Mouse (Mus musculus): ENCODE results near the gene Tmc8.

The Tmc8 gene

DNA sequence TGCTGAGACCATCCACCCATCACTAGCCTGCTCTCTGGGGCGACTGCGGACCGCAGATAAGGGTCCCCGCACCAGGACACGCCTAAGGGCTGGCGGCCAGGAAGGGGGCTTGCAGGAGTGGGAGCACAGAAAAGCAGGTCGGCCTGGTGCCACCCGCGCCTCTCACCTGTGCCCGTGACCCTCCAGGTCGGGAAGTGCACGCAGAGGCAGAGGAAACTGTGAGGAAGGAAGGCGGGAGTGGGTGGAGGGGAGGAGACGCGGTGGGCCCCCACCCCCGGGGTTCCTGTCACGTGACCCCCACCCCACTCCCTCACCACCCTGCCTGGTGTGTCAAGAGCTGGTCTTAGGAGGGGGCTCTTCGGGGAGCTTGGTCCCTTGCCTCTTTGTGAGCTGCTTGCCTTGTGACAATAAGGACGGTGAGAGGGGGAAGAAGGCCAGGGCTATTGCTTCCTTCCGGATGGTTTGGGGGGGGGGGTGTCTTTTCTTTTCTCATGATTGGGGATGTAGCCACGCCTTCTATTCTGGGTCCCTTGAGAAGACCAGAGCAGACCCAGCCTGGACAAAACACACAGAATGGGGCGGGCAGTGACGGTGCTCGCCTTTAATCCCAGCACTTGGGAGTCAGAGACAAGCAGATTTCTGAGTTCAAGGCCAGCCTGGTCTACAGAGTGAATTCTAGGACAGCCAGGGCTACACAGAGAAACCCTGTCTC, at the start of gene Tmc8, which contains the start of gene Tmc6:
TSS of gene Tmc8 (plus strand) at position 84 of the 712 bp plus-strand sequence.
TSS of gene Tmc6 (minus strand) at position 206 of the 712 bp plus-strand sequence.
- no peak for DNase-seq (ENCODE audit: low spot score in 2 of 2)

DNA sequence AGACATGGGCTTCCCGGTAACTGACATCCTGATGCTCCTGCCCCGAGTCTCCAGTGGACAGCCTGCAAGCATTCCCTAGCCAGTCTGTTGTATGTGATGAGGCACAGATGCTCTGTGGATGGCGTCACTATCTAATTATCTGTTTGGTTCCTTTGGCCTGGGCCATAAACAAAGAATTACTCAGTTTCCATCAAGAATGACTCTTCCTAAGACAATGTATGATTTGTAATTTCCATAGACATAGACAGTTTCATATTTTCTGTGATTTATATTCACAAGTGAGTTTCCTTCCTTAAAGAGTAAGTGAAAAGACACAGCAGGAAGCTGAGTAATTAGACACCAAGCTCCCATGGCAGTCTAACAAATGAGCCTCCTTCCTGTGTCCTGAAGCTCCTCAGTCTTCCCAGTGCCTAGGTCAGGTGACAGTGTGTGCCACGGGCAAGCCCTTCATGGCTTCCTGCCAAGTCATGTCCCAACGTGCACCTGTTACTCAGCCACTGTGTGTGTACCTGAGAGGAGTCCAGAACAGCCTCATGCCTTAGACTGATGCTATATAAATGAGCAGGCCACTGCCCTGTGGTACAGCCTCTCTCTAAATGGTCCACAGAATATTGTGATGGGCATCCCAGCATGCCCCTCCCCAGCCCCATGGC, 45.7 kb upstream of the Tmc8 start:
- DNase-seq (ENCODE audit: low spot score in 2 of 2) = no peak

DNA sequence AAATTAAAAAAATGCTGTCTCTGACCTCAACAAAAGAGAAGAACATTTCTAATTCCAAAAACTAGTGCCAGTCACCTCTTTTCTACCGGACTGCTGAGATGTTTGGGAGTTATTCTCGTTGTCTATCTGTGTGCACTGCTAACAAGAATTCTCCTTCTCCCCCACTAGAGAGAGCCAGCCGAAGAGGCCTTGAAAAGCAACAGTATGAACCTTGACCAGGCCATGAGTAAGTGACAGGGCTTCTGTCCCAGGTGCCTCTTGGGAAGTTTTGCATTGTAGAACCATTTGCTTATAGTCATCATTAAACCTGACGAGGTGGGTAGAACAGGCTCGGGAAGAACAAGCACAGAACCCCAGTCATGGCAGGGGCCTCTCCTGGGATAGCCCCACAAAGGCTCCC, 43.8 kb upstream of the Tmc8 start:
- DNase-seq (ENCODE audit: low spot score in 2 of 2) = no peak

DNA sequence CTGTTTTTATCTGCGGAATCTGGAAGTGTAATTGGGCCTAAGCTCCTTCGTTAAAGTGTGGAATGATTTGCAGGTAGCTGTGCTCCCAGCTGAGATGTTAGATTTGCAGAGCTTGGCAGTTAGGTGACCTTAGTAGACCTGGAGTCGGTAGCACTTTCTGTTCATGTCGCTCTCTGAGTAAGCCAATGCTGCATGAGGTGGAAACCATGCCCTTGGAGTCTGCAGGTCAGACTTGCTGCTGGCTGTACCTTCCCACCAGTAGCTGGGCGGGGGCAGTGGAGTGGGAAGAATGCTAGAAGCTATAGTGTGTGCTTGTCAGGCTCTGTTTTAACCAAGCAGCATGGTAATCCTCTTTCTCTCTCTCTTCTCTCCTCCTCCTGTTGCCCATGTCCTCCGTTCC, 40.7 kb upstream of the Tmc8 start:
- no peak for DNase-seq (ENCODE audit: low spot score in 2 of 2)

DNA sequence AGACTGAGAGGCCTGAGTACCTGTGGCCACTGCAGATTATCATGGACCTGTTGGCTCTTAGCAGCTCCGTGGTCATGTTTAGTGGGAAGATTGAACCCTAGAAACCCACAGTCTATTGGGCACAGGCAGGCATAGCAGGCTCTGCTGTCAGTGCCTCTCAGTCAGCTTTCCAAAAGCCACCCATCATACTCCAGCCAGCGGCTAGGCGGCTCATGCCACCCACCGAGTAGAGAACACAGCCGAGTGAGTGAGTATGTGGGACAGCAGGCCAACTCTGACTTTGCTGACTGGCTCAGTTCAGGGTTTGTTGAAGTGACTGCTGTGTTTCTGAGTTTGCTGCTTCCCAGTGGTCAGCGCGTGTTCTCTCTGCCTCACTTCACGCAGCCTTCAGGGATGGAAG, 39.6 kb upstream of the Tmc8 start:
- no peak for DNase-seq (ENCODE audit: low spot score in 2 of 2)

DNA sequence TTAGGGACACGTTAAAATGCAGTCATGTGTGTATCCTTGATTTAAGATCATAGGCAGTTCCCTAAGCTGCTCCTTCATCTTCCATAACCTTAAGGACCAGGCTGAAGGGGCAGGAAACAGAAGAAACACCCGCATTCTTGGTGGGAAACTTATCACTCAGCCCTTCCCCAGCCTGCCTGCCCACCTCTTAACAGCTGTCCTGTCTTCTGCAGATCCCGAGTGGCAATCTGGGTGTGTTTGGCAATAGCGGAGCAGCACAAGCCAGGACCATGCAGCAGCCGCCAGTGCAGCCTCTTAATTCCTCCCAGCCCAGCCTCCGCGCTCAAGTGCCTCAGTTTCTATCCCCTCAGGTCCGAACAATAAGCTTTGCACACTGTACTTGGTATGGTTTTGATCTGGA, 39.2 kb upstream of the Tmc8 start:
- DNase-seq (ENCODE audit: low spot score in 2 of 2) = no peak

DNA sequence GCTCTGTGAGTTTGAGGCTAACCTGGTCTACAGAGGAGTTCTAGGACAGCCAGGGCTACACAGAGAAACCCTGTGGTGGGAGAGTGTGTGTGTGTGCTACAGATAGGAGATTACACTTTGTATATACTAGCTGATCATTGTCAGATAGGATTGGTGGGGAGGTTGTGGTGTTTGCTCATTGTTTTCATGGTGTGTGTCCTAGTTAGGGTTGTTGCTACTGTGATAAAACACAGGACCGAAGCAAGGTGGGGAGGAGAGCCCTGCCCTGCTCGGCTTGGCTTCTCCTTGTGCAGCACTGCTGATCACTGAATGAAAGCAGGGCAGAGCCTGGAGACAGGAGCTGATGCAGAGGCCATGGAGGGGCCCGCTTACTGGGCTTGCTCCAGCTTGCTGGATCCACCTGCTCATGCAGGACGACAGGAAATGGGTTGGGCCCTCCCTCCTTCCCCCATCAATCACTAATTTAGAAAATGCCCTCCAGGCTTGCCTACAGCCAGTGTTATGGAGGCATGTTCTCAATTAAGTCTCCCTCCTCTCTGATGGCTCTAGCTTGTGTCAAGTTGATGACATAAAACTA, 38.3 kb upstream of the Tmc8 start:
- DNase-seq (ENCODE audit: low spot score in 2 of 2) = no peak

DNA sequence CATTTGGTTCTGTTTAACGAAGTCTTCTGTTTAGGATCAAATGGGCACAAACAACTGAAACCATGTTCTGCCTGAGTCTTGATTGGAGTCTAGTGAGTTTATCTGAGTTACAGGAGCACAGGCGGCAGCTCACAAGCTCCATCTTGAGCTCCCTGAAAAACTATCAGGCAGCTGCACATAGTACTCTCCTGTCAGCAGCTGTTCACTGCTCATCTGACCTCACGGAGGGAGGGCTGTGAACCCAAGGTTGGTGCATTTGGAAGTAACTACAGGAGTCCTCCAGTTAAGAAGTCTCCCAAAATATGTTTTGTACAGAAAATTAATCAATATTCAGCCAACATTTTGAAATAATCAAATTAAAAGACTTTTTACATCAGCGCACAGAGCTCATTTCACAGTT, 33.2 kb upstream of the Tmc8 start:
- DNase-seq (ENCODE audit: low spot score in 2 of 2) = no peak

DNA sequence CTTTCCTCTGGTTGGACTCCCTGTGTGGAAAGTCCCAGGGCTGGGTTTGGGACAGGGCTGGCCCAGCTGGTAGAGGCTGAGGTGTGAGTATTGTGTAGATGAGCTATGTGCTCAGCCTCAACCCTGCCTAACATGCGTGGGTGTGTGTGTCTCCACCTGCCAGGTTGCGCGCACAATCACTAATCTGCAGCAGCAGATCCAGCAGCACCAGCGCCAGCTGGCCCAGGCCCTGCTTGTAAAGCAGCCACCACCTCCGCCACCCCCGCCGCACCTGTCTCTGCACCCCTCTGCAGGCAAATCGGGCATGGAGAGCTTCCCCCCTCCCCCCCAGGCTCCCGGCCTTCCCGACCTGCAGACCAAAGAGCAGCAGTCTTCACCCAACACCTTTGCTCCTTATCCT, 32.5 kb upstream of the Tmc8 start:
- no peak for DNase-seq (ENCODE audit: low spot score in 2 of 2)

DNA sequence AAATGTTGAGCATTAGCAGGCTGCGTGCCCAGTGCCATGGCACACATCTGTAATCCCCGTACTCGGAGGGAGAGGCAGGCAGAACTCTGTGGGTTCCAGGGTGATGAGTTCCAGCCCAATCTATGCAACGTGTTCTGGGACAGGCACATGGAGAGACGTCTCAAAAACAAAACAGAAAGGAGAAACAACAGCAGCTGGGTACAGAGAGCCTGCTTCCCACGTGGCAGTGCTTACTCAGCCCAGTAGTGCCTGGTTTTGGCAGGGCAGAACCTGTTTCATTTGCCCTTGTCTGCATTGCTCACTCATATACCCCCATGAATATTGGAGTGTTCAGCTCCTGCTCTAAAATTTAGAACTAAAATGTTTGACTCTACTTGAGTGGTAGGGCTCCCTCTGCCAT, 30.3 kb upstream of the Tmc8 start:
- no peak for DNase-seq (ENCODE audit: low spot score in 2 of 2)

DNA sequence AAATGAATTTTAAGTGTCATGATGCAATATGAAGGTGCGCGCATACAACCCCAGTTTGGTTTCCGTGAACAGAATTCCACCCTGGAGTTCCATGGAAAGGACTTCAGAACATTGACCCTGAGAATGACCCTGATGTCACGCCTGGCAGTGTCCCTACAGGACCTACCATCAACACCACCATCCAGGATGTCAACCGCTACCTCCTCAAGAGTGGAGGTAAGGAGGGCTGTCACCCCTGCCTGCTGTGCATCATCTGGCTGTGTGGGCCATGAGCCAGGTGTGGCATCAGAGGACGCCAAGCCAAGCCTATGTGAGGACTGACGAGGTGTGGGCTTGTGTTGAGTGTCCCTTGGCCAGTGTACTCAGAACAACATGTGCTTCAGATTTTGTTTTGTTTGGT, 26.0 kb upstream of the Tmc8 start:
- DNase-seq (ENCODE audit: low spot score in 2 of 2) = no peak

DNA sequence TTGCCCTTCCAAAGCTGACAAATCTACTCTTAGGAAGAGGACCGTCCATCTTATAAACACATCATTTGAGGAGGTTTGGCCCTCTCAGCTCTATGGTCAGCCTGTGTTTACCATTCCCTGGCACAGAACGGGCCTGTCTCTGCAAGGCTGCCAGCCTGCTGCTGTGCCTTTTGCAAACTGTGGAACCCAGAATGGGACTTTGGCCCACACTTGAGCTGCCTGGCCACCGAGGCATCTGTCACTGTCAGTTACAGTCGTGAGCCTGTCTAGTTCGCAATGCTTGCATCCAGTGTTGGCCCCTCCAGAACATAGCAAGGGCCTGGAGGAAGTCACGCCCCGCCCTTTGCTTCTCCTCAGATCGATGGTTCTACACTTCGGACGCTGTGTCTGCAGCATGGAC, 22.6 kb upstream of the Tmc8 start:
- no peak for DNase-seq (ENCODE audit: low spot score in 2 of 2)

DNA sequence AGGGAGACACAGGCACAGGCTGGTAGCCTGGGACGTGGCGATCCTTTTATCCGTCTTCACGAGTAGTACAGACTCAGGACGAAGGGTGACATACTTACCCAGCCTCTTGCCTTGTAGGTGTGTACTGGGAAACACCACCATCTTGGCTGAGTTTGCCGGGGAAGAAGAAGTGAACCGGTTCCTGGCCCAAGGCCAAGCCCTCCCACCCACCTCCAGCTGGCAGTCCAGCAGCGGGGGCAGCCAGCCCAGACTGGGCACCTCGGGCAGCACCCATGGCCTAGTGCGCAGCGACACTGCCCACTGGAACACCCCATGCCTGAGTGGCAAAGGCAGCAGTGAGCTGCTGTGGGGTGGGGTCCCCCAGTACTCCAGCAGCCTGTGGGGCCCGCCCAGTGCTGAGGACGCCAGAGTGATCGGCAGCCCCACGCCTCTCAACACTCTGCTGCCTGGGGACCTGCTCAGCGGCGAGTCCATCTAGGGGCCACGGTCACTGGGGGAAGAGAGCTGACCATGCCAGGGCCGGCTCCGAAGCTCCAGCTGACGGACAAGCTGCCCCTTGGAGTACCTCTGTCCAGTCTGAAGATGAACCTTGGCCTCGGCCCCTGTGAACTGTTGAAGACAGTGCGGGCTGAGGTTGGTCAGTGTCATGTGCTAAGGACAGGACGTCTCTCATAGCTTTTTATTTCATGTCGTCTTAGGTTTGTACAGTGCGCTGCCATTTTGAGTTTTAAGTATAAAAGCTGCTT, 21.3 kb upstream of the Tmc8 start:
- DNase-seq (ENCODE audit: low spot score in 2 of 2) = no peak

DNA sequence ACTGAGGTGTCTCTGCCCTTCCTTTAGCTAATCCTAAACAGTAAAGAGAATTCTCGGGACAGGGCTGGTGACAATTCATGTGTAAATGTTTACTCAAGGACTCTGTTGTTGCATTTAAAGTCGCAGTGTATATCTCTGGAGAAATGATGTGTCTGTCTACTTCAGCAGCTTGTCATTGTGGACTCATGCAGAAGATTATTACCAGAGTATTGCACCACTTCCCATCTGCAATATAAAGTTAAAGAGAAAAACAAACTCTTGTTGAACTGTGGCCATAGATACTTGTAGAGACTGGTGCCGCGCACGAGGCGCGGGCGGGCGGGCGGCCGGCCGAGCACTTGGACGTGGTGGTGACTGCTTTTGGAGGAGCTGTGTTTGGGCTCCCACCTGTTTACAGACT, 20.1 kb upstream of the Tmc8 start:
- DNase-seq (ENCODE audit: low spot score in 2 of 2) = no peak

DNA sequence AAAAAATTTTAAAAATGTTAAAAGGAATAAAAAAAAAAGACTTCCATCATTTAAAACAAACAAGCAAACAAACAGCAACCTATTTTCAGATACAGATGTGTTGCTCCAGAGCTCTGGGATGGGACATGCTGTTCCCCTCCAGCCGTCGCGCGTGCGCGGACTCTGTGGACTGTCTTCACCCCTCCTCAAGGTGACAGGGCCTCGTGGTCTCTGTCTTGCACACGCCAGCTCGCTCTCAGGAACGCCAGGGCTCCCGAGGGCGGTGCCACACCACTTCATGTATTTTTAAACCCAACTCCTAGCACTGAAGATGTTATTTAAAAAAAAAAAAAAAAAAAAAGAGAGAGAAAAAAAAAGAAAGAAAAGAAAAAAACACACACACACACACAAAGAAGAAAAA, 19.6 kb upstream of the Tmc8 start:
- no peak for DNase-seq (ENCODE audit: low spot score in 2 of 2)

DNA sequence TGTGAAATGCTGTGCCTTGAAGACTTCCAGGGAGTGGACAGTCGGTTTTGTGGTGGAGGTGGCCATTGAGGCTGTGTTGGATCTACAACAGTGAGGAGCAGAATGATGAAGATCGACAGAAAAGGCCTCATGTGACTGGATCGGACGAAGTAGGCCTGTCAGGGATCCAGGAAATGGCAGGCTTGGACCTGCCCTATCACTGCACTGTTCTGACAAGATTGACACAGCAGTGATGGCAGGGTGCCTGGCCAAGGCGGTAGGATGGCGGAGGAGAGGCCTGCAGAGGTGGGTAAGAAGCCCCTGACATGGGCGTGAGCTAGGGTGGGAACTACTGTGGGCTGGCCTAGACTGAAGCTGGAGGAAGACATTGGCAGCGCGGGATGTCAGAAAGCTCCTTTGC, 17.6 kb upstream of the Tmc8 start:
- no peak for DNase-seq (ENCODE audit: low spot score in 2 of 2)

DNA sequence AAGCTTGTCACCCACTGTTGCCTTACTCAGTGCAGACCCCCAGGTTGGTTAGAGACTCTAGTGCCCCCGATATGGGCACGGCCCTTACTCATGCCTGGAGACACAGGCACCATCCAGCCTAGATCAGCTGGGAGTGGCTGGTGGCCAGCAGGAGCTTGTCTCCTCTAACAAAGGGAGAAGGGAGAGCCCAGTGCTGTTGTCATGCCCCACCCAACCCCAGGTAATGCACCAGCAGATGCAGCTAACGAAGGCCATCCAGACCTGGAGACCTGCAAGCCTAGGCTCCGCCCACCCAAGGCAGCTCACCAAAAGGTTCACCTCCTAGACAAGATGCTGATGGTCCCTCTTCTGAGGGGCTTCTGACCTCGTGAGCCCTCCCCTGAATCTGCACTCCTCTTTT, 16.5 kb upstream of the Tmc8 start:
- DNase-seq (ENCODE audit: low spot score in 2 of 2) = no peak

DNA sequence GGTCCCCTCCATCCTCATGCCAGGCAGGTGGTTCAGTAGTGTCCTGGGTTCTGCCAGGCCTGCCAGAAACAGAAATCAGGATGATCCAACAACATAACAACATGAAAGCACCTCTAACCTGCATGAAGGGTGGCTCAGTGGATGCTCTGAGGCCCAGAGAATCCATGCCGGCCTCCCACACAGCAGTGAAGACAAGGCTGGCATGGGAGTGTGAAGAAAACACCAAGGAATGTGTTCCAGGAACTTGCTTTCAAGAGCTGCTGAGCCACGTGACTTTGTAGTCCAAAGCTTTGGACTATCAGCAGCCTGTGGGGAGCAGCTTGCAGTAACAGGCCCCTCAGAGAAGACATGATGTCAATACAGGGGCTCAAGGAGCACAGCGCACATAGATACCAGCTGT, 15.6 kb upstream of the Tmc8 start:
- DNase-seq (ENCODE audit: low spot score in 2 of 2) = no peak

DNA sequence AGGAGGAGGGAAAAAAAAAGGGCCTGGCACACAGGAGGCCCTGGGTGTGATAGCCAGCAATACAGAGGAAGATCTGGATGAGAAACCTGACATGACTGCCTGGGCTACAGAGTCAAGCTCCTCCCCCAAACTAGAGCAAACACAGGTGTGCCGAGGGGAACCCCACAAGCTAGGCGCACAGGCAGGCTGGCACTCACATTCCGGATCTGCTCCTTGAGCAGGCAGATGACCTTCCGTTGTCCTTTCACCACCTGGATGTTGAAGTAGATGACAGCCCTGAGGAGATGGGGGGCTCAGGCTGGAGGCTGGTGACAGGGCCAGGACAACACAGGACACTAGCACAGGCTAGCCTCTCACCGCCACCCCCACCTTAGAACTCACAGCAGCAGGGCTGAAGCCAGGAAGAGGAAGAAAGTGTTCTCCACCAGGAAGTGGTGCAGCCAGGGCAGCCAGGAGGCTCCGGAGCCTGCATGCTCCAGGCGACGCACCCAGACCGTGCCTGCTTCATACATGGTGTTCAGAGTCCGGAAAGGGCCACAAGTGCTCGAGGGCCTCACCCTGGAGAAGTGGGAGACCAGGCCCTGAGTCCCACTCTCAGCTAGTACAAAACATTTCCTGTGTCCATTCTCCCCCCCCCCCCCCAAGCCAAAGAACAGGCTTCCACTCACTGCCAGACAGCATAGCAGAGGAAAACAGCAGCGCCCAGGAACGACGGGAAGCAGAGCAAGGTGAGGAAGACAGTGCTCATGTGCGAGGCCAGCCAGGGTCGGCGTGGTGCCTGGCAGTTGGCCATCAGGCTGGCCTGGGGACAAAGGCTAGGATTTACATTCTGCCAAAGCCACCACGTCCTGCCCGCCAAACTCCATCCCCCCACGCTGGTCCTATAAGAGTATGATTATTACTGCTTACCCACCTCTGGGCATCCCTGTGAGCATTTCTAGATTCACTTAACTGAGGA, 12.9 kb upstream of the Tmc8 start:
- no peak for DNase-seq (ENCODE audit: low spot score in 2 of 2)

DNA sequence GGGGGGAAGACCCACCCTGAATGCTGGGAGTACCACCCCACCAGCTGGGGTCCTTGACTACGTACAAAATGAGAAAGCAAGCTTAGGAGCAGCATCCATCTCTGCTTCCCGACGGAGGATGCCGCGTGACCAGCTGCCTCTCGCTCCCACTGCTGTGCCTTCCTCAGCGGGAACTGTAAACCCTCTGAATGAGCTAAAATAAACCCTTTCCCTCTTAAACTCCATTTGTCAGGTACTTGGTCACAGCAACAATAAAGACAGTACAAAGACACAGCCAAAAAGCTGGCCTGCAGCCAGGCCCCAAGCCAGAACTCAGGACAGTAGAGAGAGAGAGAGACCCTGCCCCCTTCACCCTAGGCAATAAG, 12.2 kb upstream of the Tmc8 start:
- DNase-seq (ENCODE audit: low spot score in 2 of 2) = no peak

DNA sequence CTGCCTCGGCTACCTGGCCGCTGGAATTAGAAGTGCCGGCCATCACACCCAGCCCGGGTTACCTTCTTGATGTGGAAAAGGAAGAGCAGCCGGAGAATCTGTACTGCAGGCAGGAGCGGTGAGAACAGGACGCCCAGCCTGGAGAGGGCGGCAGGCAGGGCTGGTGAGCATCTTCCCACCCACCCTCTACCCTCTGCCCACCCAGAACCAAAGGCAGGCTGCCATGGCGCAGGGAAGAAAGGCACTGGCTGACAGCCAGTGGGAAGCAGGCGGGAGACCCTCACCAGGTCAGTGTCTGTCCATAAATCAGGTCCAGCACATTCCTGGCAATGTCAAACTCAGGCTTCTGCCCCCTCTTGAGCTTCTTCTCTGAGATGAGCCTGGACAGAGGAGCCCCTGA, 11.5 kb upstream of the Tmc8 start:
- no peak for DNase-seq (ENCODE audit: low spot score in 2 of 2)

DNA sequence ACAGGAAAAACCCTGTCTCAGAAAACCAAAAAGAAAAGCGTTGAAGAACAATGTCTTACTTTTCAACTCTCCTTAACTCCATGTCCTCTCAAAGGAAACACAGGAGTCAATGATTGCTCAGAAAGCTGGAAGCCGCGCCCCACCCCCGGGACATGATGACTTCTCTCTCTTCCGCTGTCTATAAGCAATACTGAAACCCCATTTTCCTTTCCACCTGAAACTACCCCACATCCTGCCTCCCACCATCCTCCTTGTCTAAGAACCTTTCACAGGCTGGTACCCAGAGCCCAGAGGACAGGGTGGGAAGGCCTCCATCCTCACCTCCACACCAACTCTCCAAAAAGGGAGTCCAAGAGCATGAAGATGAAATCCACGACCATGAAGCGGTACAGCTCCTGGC, 9.5 kb upstream of the Tmc8 start:
- DNase-seq (ENCODE audit: low spot score in 2 of 2) = no peak
